Mouse (Mus musculus) forebrain, embryonic 14.5 days (tissue): ENCODE data around the gene Sf3a1. TPM values are rescaled to one million over a fixed set of nuclear protein-coding genes. Genes with fewer than 3 reads are reported as not detected.

Experiments used
- ATAC-seq: fragments of 200-750 bp; cut with Nextera tagmentation; 2 replicates; pipeline ENCODE4 v1.8.0; 2017; ENCODE audit warnings: mild to moderate bottlenecking, moderate library complexity
- DNase-seq: peaks from one replicate; pipeline ENCODE4 v3.0.0-alpha.2; 2015; ENCODE audit warnings: low spot score
- H3K27ac ChIP-seq: fragments of 300-500 bp; sonication (generic); 2 replicates; pipeline ENCODE4 v1.5.1; 2014; ENCODE audit warnings: low read depth, mild to moderate bottlenecking, control low read depth, low read length, moderate library complexity
- H3K27me3 ChIP-seq: fragments of 300-500 bp; sonication (generic); replicated peaks from 2 replicates; pipeline ENCODE4 v1.6.1; 2014; ENCODE audit warnings: low read length, control low read depth, mixed read lengths; ENCODE audit not compliant: control insufficient read depth, insufficient read depth
- H3K36me3 ChIP-seq: fragments of 300-500 bp; sonication (generic); 2 replicates; pipeline ENCODE4 v1.6.1; 2014; ENCODE audit warnings: low read length, control low read depth; ENCODE audit not compliant: control insufficient read depth, insufficient read depth
- H3K4me1 ChIP-seq: fragments of 300-500 bp; sonication (generic); 2 replicates; pipeline ENCODE4 v1.6.1; 2014; ENCODE audit warnings: antibody characterized with exemption, low read length, control low read depth; ENCODE audit not compliant: control insufficient read depth, insufficient read depth
- H3K4me2 ChIP-seq: fragments of 300-500 bp; sonication (generic); 2 replicates; pipeline ENCODE4 v1.6.1; 2014; ENCODE audit warnings: mild to moderate bottlenecking, control low read depth, low read length
- H3K4me3 ChIP-seq: fragments of 300-500 bp; sonication (generic); 2 replicates; pipeline ENCODE4 v1.5.1; 2014; ENCODE audit warnings: low read depth, low read length, control low read depth
- H3K9ac ChIP-seq: fragments of 300-500 bp; sonication (generic); 2 replicates; pipeline ENCODE4 v1.6.1; 2014; ENCODE audit warnings: mild to moderate bottlenecking, low read length, control low read depth, moderate library complexity
- H3K9me3 ChIP-seq: fragments of 300-500 bp; sonication (generic); replicated peaks from 2 replicates; pipeline ENCODE4 v1.6.1; 2016; ENCODE audit warnings: low read length, control low read depth, mixed read lengths; ENCODE audit not compliant: control insufficient read depth
- WGBS: fragments of 180-500 bp; shearing (Covaris S2); extraction: QIAGEN DNeasy Blood & Tissue Kit; methylation state at CpG from one replicate; pipeline ENCODE4 v1.1.7; 2014; 5-methylcytosine and 5-hydroxymethylcytosine counted together
- polyA plus RNA-seq: library from polyadenylated mRNA; unstranded; fragments of >200 nt; fragmentation: Nextera tagmentation; extraction: Ambion mirVana; gene quantifications from 2 replicates; pipeline ENCODE4 v1.2.1, GENCODE M21; 2014

Sf3a1 gene
- polyA plus RNA-seq, 1 experiment from 2014 or later: 51.5 TPM

DNA sequence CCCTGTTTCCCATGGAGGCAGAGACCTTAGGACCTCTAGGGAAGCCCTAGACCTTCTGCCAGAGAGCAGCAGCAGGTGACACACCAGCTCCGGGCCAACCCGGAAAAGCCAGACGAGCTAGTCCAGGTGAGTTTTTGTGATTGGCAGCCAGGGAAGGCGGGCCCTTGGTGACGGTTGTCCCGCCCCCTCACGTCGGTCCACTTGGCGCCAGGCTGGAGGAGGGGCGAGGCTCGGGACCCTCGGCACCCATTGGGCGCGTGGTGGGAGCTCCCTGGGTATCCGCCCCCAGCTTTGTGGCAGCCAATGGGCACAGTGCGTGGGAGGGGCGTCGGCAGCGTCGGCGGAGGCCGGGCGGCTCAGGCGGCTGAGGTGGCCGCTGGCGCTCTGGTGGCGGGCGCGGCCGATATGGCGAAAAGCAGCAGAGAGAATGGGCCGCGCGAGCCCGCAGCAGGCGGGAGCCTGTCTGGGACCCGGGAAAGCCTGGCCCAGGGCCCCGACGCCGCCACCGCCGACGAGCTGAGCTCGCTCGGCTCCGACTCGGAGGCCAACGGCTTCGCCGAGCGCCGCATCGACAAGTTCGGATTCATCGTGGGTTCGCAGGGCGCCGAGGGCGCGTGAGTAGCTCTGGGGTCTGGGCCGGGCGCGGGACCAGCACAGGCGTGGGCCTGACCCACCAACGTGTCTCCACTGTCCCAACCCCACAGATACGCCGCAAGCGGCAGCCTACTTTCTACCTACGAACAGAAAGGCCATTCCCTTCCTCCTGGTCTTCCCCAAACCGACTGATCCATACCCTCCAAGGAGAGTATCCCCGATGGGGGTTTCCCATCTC lies 26.6 kb downstream of the Sf3a1 start, which contains the start of gene Tbc1d10a:
Tbc1d10a (plus strand) TSS at position 304 of the 832 bp plus-strand sequence.
- ATAC-seq: peak; percentile 99
- no peaks in the 10 kb centered on the region for H3K27me3 ChIP-seq
- peaks cover 4% of the 10 kb centered on the region for H3K4me1 ChIP-seq
- peak within 1 kb of the TSS; percentile 89 for H3K4me2 ChIP-seq
- peaks cover 16% of the 10 kb centered on the region for H3K36me3 ChIP-seq
- peak; percentile 99 for DNase-seq
- H3K9ac ChIP-seq: peak within 1 kb of the TSS; percentile 86
- WGBS: under 1% methylated on average over 56 of the region's 71 CpGs
- H3K9me3 ChIP-seq: no peaks in the 10 kb centered on the region
- peak within 1 kb of the TSS; percentile 33; the same call in 1 of the 2 replicates for H3K27ac ChIP-seq
- H3K4me3 ChIP-seq: peak within 1 kb of the TSS; percentile 73

GRCm38 (mm10) chr11:4187318-4187700 lies 27.2 kb downstream of the Sf3a1 start:
- ATAC-seq: no peak; the same call in 1 of the 2 replicates
- no peak for DNase-seq
- WGBS: 11% methylated on average over 9 of the region's 9 CpGs

GRCm38 (mm10) chr11:4189182-4189581 lies 29.0 kb downstream of the Sf3a1 start:
- no peaks in the 10 kb centered on the region for H3K36me3 ChIP-seq
- 89% methylated on average over 6 of the region's 6 CpGs for WGBS
- H3K27me3 ChIP-seq: no peaks in the 10 kb centered on the region
- H3K4me3 ChIP-seq: no peak overlapping the region
- no peak overlapping the region for H3K9ac ChIP-seq
- no peak overlapping the region for H3K27ac ChIP-seq
- no peaks in the 10 kb centered on the region for H3K9me3 ChIP-seq
- no peak for DNase-seq
- H3K4me1 ChIP-seq: peaks cover 4% of the 10 kb centered on the region
- no peak overlapping the region for H3K4me2 ChIP-seq
- ATAC-seq: no peak

More at GRCm38 (mm10) chr11:4187318-4187700, 27.2 kb downstream of the Sf3a1 start:
- Histone ChIP-seq H3K27me3 (no peaks in the 10 kb centered on the region), H3K4me3 (peak overlapping the region; percentile 73), H3K9me3 (no peaks in the 10 kb centered on the region), H3K9ac (peak overlapping the region; percentile 86), H3K27ac (no peak overlapping the region), H3K4me2 (peak overlapping the region; percentile 89), H3K4me1 (peaks cover 4% of the 10 kb centered on the region), H3K36me3 (peaks cover 10% of the 10 kb centered on the region)

GRCm38 (mm10) chr11:4190677-4191076 lies 30.5 kb downstream of the Sf3a1 start:
- 60% methylated on average over 3 of the region's 3 CpGs for WGBS
- H3K9me3 ChIP-seq: no peaks in the 10 kb centered on the region
- no peaks in the 10 kb centered on the region for H3K27me3 ChIP-seq
- no peak for DNase-seq
- H3K4me1 ChIP-seq: peaks cover 4% of the 10 kb centered on the region
- H3K36me3 ChIP-seq: no peaks in the 10 kb centered on the region
- H3K9ac ChIP-seq: no peak overlapping the region
- no peak overlapping the region for H3K4me2 ChIP-seq
- no peak for ATAC-seq
- no peak overlapping the region for H3K27ac ChIP-seq
- no peak overlapping the region for H3K4me3 ChIP-seq

DNA sequence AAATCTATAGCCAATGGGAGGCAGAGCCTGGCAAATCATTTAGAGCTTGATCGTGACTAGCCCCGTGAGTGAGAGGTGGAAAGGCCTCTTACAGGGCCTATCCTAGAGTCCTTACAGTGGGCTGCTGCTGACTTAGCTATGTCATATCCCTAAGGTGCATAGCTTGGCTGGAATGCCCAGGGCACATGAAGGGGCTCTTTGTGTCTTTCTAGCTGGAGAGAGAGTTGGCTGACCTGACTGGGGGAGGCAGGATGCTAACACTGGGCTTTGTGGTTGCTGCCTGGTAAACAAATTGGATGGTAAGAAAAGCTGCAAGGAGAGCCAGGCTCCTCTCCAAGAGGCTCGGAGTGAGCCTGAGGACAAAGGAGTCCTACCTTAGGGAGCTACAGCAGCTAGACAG lies 32.6 kb downstream of the Sf3a1 start:
- H3K36me3 ChIP-seq: no peaks in the 10 kb centered on the region
- no peak overlapping the region for H3K27ac ChIP-seq
- ATAC-seq (no peak), DNase-seq (no peak)
- WGBS: 82% methylated on average over 3 of the region's 3 CpGs
- no peak overlapping the region for H3K9ac ChIP-seq
- no peaks in the 10 kb centered on the region for H3K9me3 ChIP-seq
- no peaks in the 10 kb centered on the region for H3K4me1 ChIP-seq
- no peak overlapping the region for H3K4me2 ChIP-seq
- H3K27me3 ChIP-seq: no peaks in the 10 kb centered on the region
- no peak overlapping the region for H3K4me3 ChIP-seq

DNA sequence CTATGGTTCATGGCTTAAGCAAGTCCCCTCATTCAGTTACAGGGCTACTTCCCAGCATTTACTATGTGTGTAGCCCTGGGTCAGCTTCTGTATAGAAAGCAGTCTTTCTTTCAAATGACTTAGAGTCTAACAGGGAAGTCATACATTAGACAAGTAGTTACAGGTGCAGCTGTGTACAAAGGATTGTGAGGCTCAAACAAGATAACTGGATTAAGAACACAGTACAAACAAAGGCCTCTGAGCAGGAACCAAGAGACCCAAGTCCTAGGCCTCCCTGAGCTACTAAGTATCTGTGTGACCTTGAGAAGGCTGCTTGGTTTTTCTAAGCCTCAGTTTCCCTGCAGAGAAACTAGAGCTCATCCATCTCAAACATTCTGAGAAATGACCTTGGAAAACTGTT lies 33.3 kb downstream of the Sf3a1 start:
- no peak overlapping the region for H3K27ac ChIP-seq
- H3K9me3 ChIP-seq: no peaks in the 10 kb centered on the region
- H3K4me1 ChIP-seq: no peaks in the 10 kb centered on the region
- DNase-seq (no peak), ATAC-seq (no peak)
- H3K4me2 ChIP-seq: no peak overlapping the region
- H3K36me3 ChIP-seq: no peaks in the 10 kb centered on the region
- H3K4me3 ChIP-seq: no peak overlapping the region
- H3K27me3 ChIP-seq: no peaks in the 10 kb centered on the region
- H3K9ac ChIP-seq: no peak overlapping the region

- Histone ChIP-seq H3K27ac (no peak overlapping the region), H3K4me3 (no peak overlapping the region), H3K4me2 (no peak overlapping the region), H3K9ac (no peak overlapping the region), H3K36me3 (no peaks in the 10 kb centered on the region), H3K27me3 (no peaks in the 10 kb centered on the region), H3K4me1 (no peaks in the 10 kb centered on the region), H3K9me3 (no peaks in the 10 kb centered on the region)
- 80% methylated on average over 3 of the region's 3 CpGs for WGBS
- no peak for DNase-seq
- no peak for ATAC-seq
Measured at GRCm38 (mm10) chr11:4195597-4196031, 35.5 kb downstream of the Sf3a1 start.

- WGBS: 85% methylated on average over 8 of the region's 8 CpGs
- DNase-seq: no peak
- no peak overlapping the region for H3K9ac ChIP-seq
- H3K9me3 ChIP-seq: no peaks in the 10 kb centered on the region
- no peaks in the 10 kb centered on the region for H3K36me3 ChIP-seq
- H3K27ac ChIP-seq: no peak overlapping the region
- no peaks in the 10 kb centered on the region for H3K27me3 ChIP-seq
- H3K4me2 ChIP-seq: no peak overlapping the region
- no peak for ATAC-seq
- no peak overlapping the region for H3K4me3 ChIP-seq
- H3K4me1 ChIP-seq: no peaks in the 10 kb centered on the region
Measured at GRCm38 (mm10) chr11:4196636-4197035, 36.5 kb downstream of the Sf3a1 start.

DNA sequence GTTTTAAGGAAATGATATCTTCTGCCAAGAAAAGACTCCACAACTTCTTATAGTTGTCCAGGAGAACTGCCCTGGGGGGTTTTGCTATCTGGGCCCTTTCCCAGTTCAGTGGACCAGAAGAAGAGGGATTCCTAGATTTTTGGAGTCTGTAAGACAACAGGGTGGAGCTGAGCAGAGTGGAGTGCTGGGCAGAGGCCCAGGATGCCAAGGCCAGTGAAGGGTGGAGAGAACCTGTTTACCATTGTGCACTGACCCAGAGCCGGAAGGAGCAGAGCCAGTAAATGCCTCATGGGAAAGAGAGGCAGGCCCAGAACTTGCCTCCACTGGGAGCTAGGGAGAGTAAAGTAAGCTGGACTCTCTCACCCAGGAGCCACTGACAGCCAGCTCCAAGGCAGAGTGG lies 37.5 kb downstream of the Sf3a1 start:
- H3K9me3 ChIP-seq: no peaks in the 10 kb centered on the region
- ATAC-seq (no peak), DNase-seq (no peak)
- no peak overlapping the region for H3K4me3 ChIP-seq
- H3K36me3 ChIP-seq: no peaks in the 10 kb centered on the region
- H3K4me1 ChIP-seq: no peaks in the 10 kb centered on the region
- H3K9ac ChIP-seq: no peak overlapping the region
- 68% methylated on average over 1 of the region's 1 CpGs for WGBS
- H3K27me3 ChIP-seq: no peaks in the 10 kb centered on the region
- H3K27ac ChIP-seq: no peak overlapping the region
- no peak overlapping the region for H3K4me2 ChIP-seq
